Mouse (Mus musculus) liver, embryonic 14.5 days (tissue): ENCODE results near the gene Zfp688. TPM values are rescaled to one million over a fixed set of nuclear protein-coding genes. Genes with fewer than 3 reads are reported as not detected.

Experiments used
- ATAC-seq: fragments of 200-750 bp; cut with Nextera tagmentation; 2 replicates; pipeline ENCODE4 v1.8.0; 2017; ENCODE audit warnings: moderate number of reproducible peaks, mild to moderate bottlenecking, moderate library complexity; ENCODE audit not compliant: insufficient read depth
- DNase-seq, 3 experiments: peaks; one replicate each; pipeline ENCODE4 v3.0.0-alpha.2; 2012 to 2013; ENCODE audit warnings: low read depth in 3 of 3, low spot score in 3 of 3
- H3K27ac ChIP-seq: fragments of 300-500 bp; sonication (generic); 2 replicates; pipeline ENCODE4 v1.5.1; 2014; ENCODE audit warnings: moderate library complexity, mild to moderate bottlenecking, control low read depth, inconsistent platforms
- H3K27me3 ChIP-seq: fragments of 300-500 bp; sonication (generic); 2 replicates; pipeline ENCODE4 v1.6.1; 2014; ENCODE audit warnings: mild to moderate bottlenecking, low read length, moderate library complexity; ENCODE audit not compliant: control insufficient read depth, insufficient read depth
- H3K36me3 ChIP-seq: fragments of 300-500 bp; sonication (generic); replicated peaks from 2 replicates; pipeline ENCODE4 v1.6.1; 2014; ENCODE audit warnings: low read depth; ENCODE audit not compliant: control insufficient read depth, insufficient read depth
- H3K4me1 ChIP-seq, 2 experiments: fragments of 200-500 bp in 1 of 2; fragments of 300-500 bp in 1 of 2; sonication (generic) in 1 of 2; replicated peaks; 2 replicates each; pipeline ENCODE4 v1.6.1; 2012 to 2014; ENCODE audit warnings: antibody characterized with exemption in 1 of 2, inconsistent platforms in 1 of 2, low read length in 1 of 2; ENCODE audit not compliant: control insufficient read depth in 2 of 2, insufficient read depth in 2 of 2
- H3K4me2 ChIP-seq: fragments of 300-500 bp; sonication (generic); 2 replicates; pipeline ENCODE4 v1.6.1; 2014; ENCODE audit warnings: low read depth, mild to moderate bottlenecking, control low read depth, moderate library complexity
- H3K4me3 ChIP-seq, 2 experiments: fragments of 200-500 bp in 1 of 2; fragments of 300-500 bp in 1 of 2; sonication (generic) in 1 of 2; 2 replicates each; pipeline ENCODE4 v1.5.1; 2012 to 2014; ENCODE audit warnings: low read depth in 2 of 2, low read length in 2 of 2, mild to moderate bottlenecking in 2 of 2, control low read depth in 1 of 2, inconsistent platforms in 1 of 2, moderate library complexity in 1 of 2; ENCODE audit not compliant: insufficient read depth in 1 of 2
- H3K9ac ChIP-seq: fragments of 300-500 bp; sonication (generic); replicated peaks from 2 replicates; pipeline ENCODE4 v1.6.1; 2014; ENCODE audit warnings: mild to moderate bottlenecking, control low read depth, moderate library complexity
- H3K9me3 ChIP-seq: fragments of 300-500 bp; sonication (generic); 2 replicates; pipeline ENCODE4 v1.6.1; 2016; ENCODE audit warnings: low read length, mixed read lengths; ENCODE audit not compliant: control insufficient read depth
- CTCF ChIP-seq: IDR thresholded peaks from 2 replicates; pipeline ENCODE4 v1.5.1; 2016; ENCODE audit warnings: antibody characterized with exemption, low read depth, control low read depth
- EP300 ChIP-seq: IDR thresholded peaks from 2 replicates; pipeline ENCODE4 v1.6.1; 2016; ENCODE audit warnings: antibody characterized with exemption, low read depth
- WGBS: fragments of 180-500 bp; shearing (Covaris S2); extraction: QIAGEN DNeasy Blood & Tissue Kit; methylation state at CpG from one replicate; pipeline ENCODE4 v1.1.7; 2014; ENCODE audit not compliant: insufficient replicate concordance; 5-methylcytosine and 5-hydroxymethylcytosine counted together
- polyA plus RNA-seq, 2 experiments: library from polyadenylated mRNA; depleted of rRNA in 1 of 2; stranded (reverse) in 1 of 2; unstranded in 1 of 2; fragments of >200 nt; fragmentation: Nextera tagmentation in 1 of 2; extraction: Ambion mirVana in 1 of 2; gene quantifications; 2 replicates each; pipeline versions ENCODE4 v1.2.1 to v1.2.3; 2012 to 2014

Gene Zfp688
- polyA plus RNA-seq (2012; rRNA removed) (5.6 and 6.5 TPM in 2 replicates), polyA plus RNA-seq (2014; fragmentation: Nextera tagmentation; extraction: Ambion mirVana) (8.8 and 8.9 TPM in 2 replicates)

- WGBS = under 1% methylated on average over 48 of the region's 48 CpGs
- TF ChIP-seq CTCF (peak; percentile 27), EP300 (no peak)
Observed at GRCm38 (mm10) chr7:127421388-127422191, at the start of gene Zfp688. Gene Zfp688, minus strand, starts transcription at chr7:127422068.

GRCm38 (mm10) chr7:127471646-127472010 is 49.8 kb upstream of the Zfp688 start:
- TF ChIP-seq EP300 (no peak), CTCF (peak; percentile 36)
- ATAC-seq (peak; percentile 44), DNase-seq (no peak)
- Histone ChIP-seq H3K4me1 (peaks cover 17% of the 10 kb centered on the region in 2 experiments), H3K36me3 (peaks cover 37% of the 10 kb centered on the region), H3K9ac (peak overlapping the region; percentile 95), H3K4me3 (peak overlapping the region; percentile 93 to 99), H3K9me3 (no peaks in the 10 kb centered on the region; the same call in 1 of the 2 replicates), H3K27me3 (no peaks in the 10 kb centered on the region), H3K27ac (peak overlapping the region; percentile 94), H3K4me2 (peak overlapping the region; percentile 89)
- WGBS = 1% methylated on average over 24 of the region's 25 CpGs

More at GRCm38 (mm10) chr7:127421388-127422191, at the start of gene Zfp688:
- ATAC-seq (peak; percentile 96), DNase-seq (peak; percentile 79 to 85 (median 83))
- peak within 1 kb of the TSS; percentile 47 for H3K27ac ChIP-seq
- peaks cover 4% of the 10 kb centered on the region; the same call in 1 of the 2 replicates for H3K27me3 ChIP-seq
- no peaks in the 10 kb centered on the region for H3K9me3 ChIP-seq
- peak within 1 kb of the TSS; percentile 87 to 92 for H3K4me3 ChIP-seq
- H3K9ac ChIP-seq = peak within 1 kb of the TSS; percentile 83
- H3K4me2 ChIP-seq = peak within 1 kb of the TSS; percentile 99
- H3K36me3 ChIP-seq = no peaks in the 10 kb centered on the region
- peaks cover 5 to 15% of the 10 kb centered on the region in 2 experiments; a peak in 2 of 4 replicates for H3K4me1 ChIP-seq

- TF ChIP-seq CTCF = no peak
- TF ChIP-seq EP300 = peak; percentile 41
- peak overlapping the region; percentile 89 for H3K4me2 ChIP-seq
Observed at GRCm38 (mm10) chr7:127470743-127471645, 49.1 kb upstream of the Zfp688 start.

GRCm38 (mm10) chr7:127470011-127470715 is 48.3 kb upstream of the Zfp688 start:
- H3K4me3 ChIP-seq = peak overlapping the region; percentile 93 to 99
- H3K27me3 ChIP-seq = no peaks in the 10 kb centered on the region
- peak overlapping the region; percentile 94 for H3K27ac ChIP-seq
- DNase-seq (no peak), ATAC-seq (peak; percentile 36; the same call in 1 of the 2 replicates)
- H3K9ac ChIP-seq = peak overlapping the region; percentile 95
- H3K4me2 ChIP-seq = peak overlapping the region; percentile 89
- H3K36me3 ChIP-seq = peaks cover 24% of the 10 kb centered on the region
- peaks cover 16 to 23% of the 10 kb centered on the region in 2 experiments for H3K4me1 ChIP-seq
- 11% methylated on average over 10 of the region's 10 CpGs for WGBS
- TF ChIP-seq CTCF (no peak), EP300 (no peak)
- no peaks in the 10 kb centered on the region; the same call in 1 of the 2 replicates for H3K9me3 ChIP-seq

More at GRCm38 (mm10) chr7:127470743-127471645, 49.1 kb upstream of the Zfp688 start:
- Histone ChIP-seq H3K27me3 (no peaks in the 10 kb centered on the region), H3K27ac (peak overlapping the region; percentile 94), H3K36me3 (peaks cover 32% of the 10 kb centered on the region), H3K4me1 (peaks cover 13 to 17% of the 10 kb centered on the region in 2 experiments), H3K4me3 (peak overlapping the region; percentile 93 to 99), H3K9ac (peak overlapping the region; percentile 95), H3K9me3 (no peaks in the 10 kb centered on the region; the same call in 1 of the 2 replicates)
- DNase-seq (peak; percentile 92 to 94 (median 94)), ATAC-seq (peak; percentile 91)
- WGBS = under 1% methylated on average over 45 of the region's 46 CpGs
